Mouse (Mus musculus): ENCODE measurements around the gene Gm5591. TPM values are rescaled to one million over a fixed set of nuclear protein-coding genes. Genes with fewer than 3 reads are reported as not detected.
"Not testable (repeated sequence)": the region's sequence is repeated elsewhere in the genome, so short reads cannot be mapped to it uniquely, and the experiment has no call there.

Gm5591 gene
- not detected in 2 replicates for polyA plus RNA-seq (2016; fragmentation: Nextera tagmentation; extraction: Ambion mirVana)

GRCm38 (mm10) chr7:38528093-38528492, at the start of gene Gm5591:
Gene Gm5591, minus strand, starts transcription at chr7:38528193.
- H3K9me3 ChIP-seq (replicated peaks); H3K9ac ChIP-seq; H3K4me2 ChIP-seq; H3K4me1 ChIP-seq (replicated peaks); H3K36me3 ChIP-seq; ATAC-seq (ENCODE audit: insufficient number of reproducible peaks, low FRiP score); H3K4me3 ChIP-seq; H3K27ac ChIP-seq (ENCODE audit: poor library complexity, severe bottlenecking); H3K27me3 ChIP-seq (replicated peaks): not testable (repeated sequence)
- WGBS = 58% methylated on average over 2 of the region's 2 CpGs

- H3K27me3 ChIP-seq (replicated peaks); H3K27ac ChIP-seq (ENCODE audit: poor library complexity, severe bottlenecking); H3K4me3 ChIP-seq; H3K4me2 ChIP-seq; H3K4me1 ChIP-seq (replicated peaks); H3K36me3 ChIP-seq; H3K9me3 ChIP-seq (replicated peaks); H3K9ac ChIP-seq; ATAC-seq (ENCODE audit: insufficient number of reproducible peaks, low FRiP score): not testable (repeated sequence)
- WGBS = 59% methylated on average over 1 of the region's 1 CpGs
These were observed 39.5 kb downstream of the Gm5591 start for GRCm38 (mm10) chr7:38488468-38488867.

Data from heart, embryonic 12.5 days (tissue).